Mouse (Mus musculus) neural tube, embryonic 11.5 days (tissue): ENCODE measurements around the gene Myh15. TPM values are rescaled to one million over a fixed set of nuclear protein-coding genes. Genes with fewer than 3 reads are reported as not detected.
A peak's percentile ranks its signal among the peaks of the same experiment; 100 is the strongest.

ENCODE experiments used
- ATAC-seq: fragments of 200-750 bp; cut with Nextera tagmentation; 2 replicates; pipeline ENCODE4 v1.8.0; 2017; ENCODE audit warnings: moderate number of reproducible peaks, mild to moderate bottlenecking, moderate TSS enrichment, moderate library complexity; ENCODE audit not compliant: insufficient read depth, low FRiP score, low TSS enrichment
- DNase-seq: peaks from one replicate; pipeline ENCODE4 v3.0.0-alpha.2; 2015; ENCODE audit warnings: low spot score
- H3K27ac ChIP-seq: fragments of 300-500 bp; sonication (generic); 2 replicates; pipeline ENCODE4 v1.5.1; 2014; ENCODE audit warnings: low read depth, mild to moderate bottlenecking, low read length
- H3K27me3 ChIP-seq: fragments of 300-500 bp; sonication (generic); 2 replicates; pipeline ENCODE4 v1.6.1; 2014; ENCODE audit warnings: mild to moderate bottlenecking, low read length, mixed read lengths; ENCODE audit not compliant: control insufficient read depth, insufficient read depth
- H3K36me3 ChIP-seq: fragments of 300-500 bp; sonication (generic); 2 replicates; pipeline ENCODE4 v1.6.1; 2014; ENCODE audit warnings: mild to moderate bottlenecking, low read length, moderate library complexity, mixed read lengths; ENCODE audit not compliant: control insufficient read depth, insufficient read depth
- H3K4me1 ChIP-seq: fragments of 300-500 bp; sonication (generic); 2 replicates; pipeline ENCODE4 v1.6.1; 2014; ENCODE audit warnings: low read length, mixed read lengths; ENCODE audit not compliant: control insufficient read depth, insufficient read depth
- H3K4me2 ChIP-seq: fragments of 300-500 bp; sonication (generic); 2 replicates; pipeline ENCODE4 v1.6.1; 2014; ENCODE audit warnings: low read depth, mild to moderate bottlenecking, moderate library complexity
- H3K4me3 ChIP-seq: fragments of 300-500 bp; sonication (generic); 2 replicates; pipeline ENCODE4 v1.5.1; 2014; ENCODE audit warnings: low read depth, low read length
- H3K9ac ChIP-seq: fragments of 300-500 bp; sonication (generic); 2 replicates; pipeline ENCODE4 v1.6.1; 2014; ENCODE audit warnings: mild to moderate bottlenecking, low read length
- H3K9me3 ChIP-seq: fragments of 300-500 bp; sonication (generic); 2 replicates; pipeline ENCODE4 v1.6.1; 2016; ENCODE audit warnings: low read length; ENCODE audit not compliant: control insufficient read depth
- WGBS: fragments of 180-500 bp; shearing (Covaris S2); extraction: QIAGEN DNeasy Blood & Tissue Kit; methylation state at CpG from one replicate; pipeline ENCODE4 v1.1.7; 2014; 5-methylcytosine and 5-hydroxymethylcytosine counted together
- polyA plus RNA-seq: library from polyadenylated mRNA; unstranded; fragments of >200 nt; fragmentation: Nextera tagmentation; extraction: Ambion mirVana; gene quantifications from 2 replicates; pipeline ENCODE4 v1.2.1, GENCODE M21; 2014

The Myh15 gene
- polyA plus RNA-seq, 1 experiment from 2014 or later = not detected

GRCm38 (mm10) chr16:49128015-49128414 lies 70.7 kb downstream of the Myh15 start:
- Histone ChIP-seq H3K9ac (no peak overlapping the region), H3K36me3 (no peaks in the 10 kb centered on the region), H3K27ac (no peak overlapping the region), H3K4me1 (no peaks in the 10 kb centered on the region), H3K4me2 (no peak overlapping the region), H3K4me3 (no peak overlapping the region), H3K27me3 (no peaks in the 10 kb centered on the region), H3K9me3 (no peaks in the 10 kb centered on the region)
- no peak for ATAC-seq
- no peak for DNase-seq
- WGBS = 20% methylated on average over 1 of the region's 1 CpGs

DNA sequence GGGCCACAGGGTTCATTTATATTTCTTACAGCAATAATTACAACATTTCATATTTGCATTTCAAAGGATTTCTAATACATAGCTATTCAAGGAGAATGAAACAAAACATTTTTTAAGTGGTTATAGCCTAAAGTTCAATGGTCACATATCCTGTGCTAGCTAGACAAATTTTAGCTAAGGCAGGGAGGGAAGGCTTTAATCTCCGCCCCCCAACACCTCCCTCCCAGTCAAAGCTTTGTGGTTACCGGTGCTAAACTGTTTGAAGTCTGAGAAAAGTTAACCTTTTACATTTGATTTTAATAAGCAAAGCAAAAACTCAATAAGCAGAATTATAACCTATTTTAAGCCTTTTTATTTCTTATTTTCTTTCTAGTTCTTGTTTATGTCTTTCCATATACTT lies 98.9 kb downstream of the Myh15 start:
- H3K27me3 ChIP-seq = no peaks in the 10 kb centered on the region
- no peaks in the 10 kb centered on the region for H3K4me1 ChIP-seq

DNA sequence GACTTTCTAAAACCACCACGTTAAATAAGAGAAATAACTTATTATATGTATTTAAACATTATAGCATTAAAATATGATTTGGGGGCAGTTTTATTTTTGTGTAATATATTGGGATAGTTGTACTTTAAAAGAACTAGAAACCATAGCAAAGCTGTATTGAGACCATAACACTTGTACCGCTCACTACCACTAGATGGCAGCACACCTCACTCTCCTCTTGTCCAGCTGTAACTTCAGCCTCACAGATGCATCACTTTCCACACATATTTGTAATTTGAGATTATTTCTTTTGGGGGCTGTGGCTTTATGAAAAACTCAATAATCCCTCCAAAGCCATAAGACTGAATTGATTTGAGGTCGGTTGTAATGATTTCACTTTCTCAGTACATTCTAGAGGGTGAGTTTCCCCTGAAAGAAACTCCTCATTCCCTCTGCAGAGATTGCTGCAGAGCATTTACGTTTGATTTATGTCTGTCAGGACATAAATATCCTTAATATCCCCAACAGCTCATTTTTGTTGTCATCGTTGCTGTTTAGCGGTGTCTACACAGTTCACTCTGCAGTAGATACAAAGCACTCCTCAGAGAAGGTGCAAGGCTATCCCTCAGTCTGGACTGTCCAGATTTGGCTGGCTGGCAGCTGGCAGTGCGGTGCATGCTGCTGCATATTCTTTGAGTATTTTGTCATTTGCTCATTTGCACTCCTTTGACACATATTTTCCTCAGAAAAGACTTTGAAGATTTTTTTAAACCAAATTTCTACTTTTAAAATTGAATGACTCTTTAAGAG lies 107.3 kb downstream of the Myh15 start:
- Histone ChIP-seq H3K4me3 (no peak overlapping the region), H3K27me3 (no peaks in the 10 kb centered on the region), H3K4me2 (no peak overlapping the region), H3K9ac (no peak overlapping the region), H3K27ac (no peak overlapping the region), H3K9me3 (no peaks in the 10 kb centered on the region), H3K4me1 (no peaks in the 10 kb centered on the region), H3K36me3 (no peaks in the 10 kb centered on the region)
- WGBS = 39% methylated on average over 7 of the region's 7 CpGs
- ATAC-seq = peak; percentile 76
- peak; percentile 63 for DNase-seq

More for the DNA sequence above, 98.9 kb downstream of the Myh15 start:
- no peaks in the 10 kb centered on the region for H3K36me3 ChIP-seq
- H3K4me2 ChIP-seq = no peak overlapping the region
- H3K9ac ChIP-seq = no peak overlapping the region
- no peak overlapping the region for H3K4me3 ChIP-seq
- H3K27ac ChIP-seq = no peak overlapping the region
- ATAC-seq = no peak
- DNase-seq = no peak
- no peaks in the 10 kb centered on the region for H3K9me3 ChIP-seq
- 81% methylated on average over 2 of the region's 2 CpGs for WGBS

GRCm38 (mm10) chr16:49165728-49166127 lies 108.4 kb downstream of the Myh15 start:
- Histone ChIP-seq H3K9me3 (no peaks in the 10 kb centered on the region), H3K36me3 (no peaks in the 10 kb centered on the region), H3K4me3 (no peak overlapping the region), H3K27ac (no peak overlapping the region), H3K9ac (no peak overlapping the region), H3K27me3 (no peaks in the 10 kb centered on the region), H3K4me2 (no peak overlapping the region), H3K4me1 (no peaks in the 10 kb centered on the region)
- ATAC-seq (no peak), DNase-seq (no peak)
- 87% methylated on average over 11 of the region's 11 CpGs for WGBS

GRCm38 (mm10) chr16:49167325-49167724 lies 110.0 kb downstream of the Myh15 start:
- H3K27me3 ChIP-seq = no peaks in the 10 kb centered on the region
- no peak overlapping the region for H3K9ac ChIP-seq
- no peak overlapping the region for H3K4me2 ChIP-seq
- H3K4me3 ChIP-seq = no peak overlapping the region
- no peaks in the 10 kb centered on the region for H3K36me3 ChIP-seq
- no peak for ATAC-seq
- H3K9me3 ChIP-seq = no peaks in the 10 kb centered on the region
- DNase-seq = no peak
- 93% methylated on average over 12 of the region's 12 CpGs for WGBS
- no peaks in the 10 kb centered on the region for H3K4me1 ChIP-seq
- no peak overlapping the region for H3K27ac ChIP-seq

DNA sequence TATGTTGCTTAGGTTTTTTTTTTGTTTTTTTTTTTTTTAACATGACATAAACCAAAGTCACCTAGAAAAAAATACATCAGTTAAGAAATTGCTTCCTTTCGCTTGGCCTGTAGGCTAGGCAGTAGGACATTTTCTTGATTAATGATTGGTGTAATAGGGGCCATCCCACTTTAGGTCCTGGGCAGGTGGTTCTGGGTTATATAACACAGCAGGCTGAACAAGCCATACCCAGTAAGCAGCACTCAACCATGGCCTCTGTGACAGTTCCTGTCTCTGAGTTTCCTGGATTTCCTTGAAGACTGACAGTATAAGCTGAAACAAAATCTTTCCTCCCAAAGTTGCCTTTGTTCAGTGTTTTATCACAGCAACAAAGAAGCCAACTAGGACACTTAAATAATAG lies 117.8 kb downstream of the Myh15 start:
- Histone ChIP-seq H3K36me3 (no peaks in the 10 kb centered on the region), H3K9me3 (no peaks in the 10 kb centered on the region), H3K9ac (no peak overlapping the region), H3K27ac (no peak overlapping the region), H3K4me1 (no peaks in the 10 kb centered on the region; the same call in 1 of the 2 replicates), H3K4me3 (no peak overlapping the region), H3K27me3 (no peaks in the 10 kb centered on the region), H3K4me2 (no peak overlapping the region)
- no peak for ATAC-seq
- 79% methylated on average over 1 of the region's 1 CpGs for WGBS
- DNase-seq = no peak

DNA sequence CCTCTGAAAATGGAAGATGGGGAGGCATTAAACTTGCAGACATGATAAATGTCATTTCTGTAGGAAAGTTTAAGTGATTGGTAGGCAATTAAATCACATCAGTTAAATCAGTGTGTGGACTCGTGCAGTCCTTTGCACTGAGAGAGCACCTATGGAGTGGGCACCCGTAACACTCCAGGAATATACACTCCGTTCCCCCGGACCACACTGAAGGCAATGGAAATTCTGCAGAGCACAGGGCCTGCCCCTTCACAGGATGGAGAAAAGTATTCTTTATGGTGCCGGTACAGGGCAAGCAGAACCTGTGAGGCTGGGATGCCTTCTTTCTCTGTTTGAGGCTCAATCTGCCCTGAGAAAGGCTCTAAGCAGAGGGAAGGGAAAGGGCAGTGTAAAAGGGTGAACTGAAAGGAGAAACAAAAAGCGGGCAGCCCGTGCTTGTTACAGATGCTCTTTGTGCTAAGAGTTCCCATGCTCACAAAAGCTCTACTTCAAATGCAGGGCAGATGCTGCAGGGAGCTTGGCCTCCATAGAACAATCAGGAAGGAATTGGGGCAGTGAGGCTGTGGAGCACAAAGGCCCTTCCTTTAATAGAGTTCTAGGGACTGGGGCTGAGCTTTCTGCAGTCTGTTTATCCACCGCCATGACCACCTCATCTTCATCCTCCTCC lies 118.6 kb downstream of the Myh15 start:
- no peaks in the 10 kb centered on the region for H3K36me3 ChIP-seq
- no peaks in the 10 kb centered on the region for H3K27me3 ChIP-seq
- H3K4me2 ChIP-seq = no peak overlapping the region
- H3K27ac ChIP-seq = no peak overlapping the region
- WGBS = 72% methylated on average over 8 of the region's 8 CpGs
- H3K9ac ChIP-seq = no peak overlapping the region
- peak; percentile 41; the same call in 1 of the 2 replicates for ATAC-seq
- no peak overlapping the region for H3K4me3 ChIP-seq
- H3K4me1 ChIP-seq = no peaks in the 10 kb centered on the region; the same call in 1 of the 2 replicates
- DNase-seq = peak; percentile 15
- H3K9me3 ChIP-seq = no peaks in the 10 kb centered on the region

DNA sequence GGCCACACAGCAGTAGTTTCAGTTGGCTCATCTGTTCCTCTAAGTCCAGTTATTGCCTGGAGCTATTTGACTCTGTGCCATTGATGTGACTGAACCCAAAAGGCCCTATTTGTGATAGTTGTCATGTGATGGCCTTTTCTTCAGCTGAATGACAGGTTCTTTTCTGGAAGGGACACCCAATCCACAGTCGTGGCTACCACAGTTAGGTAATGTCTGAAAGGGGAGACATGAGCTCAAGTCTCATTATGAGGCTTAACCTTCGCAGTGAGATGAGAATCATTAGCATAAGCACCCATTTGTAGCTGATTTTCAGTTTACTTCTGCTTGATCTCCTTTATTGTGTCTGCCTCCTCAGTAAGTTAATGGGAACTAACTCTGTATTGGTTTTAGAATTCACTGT lies 136.2 kb downstream of the Myh15 start:
- 58% methylated on average over 2 of the region's 2 CpGs for WGBS
- no peak for DNase-seq

DNA sequence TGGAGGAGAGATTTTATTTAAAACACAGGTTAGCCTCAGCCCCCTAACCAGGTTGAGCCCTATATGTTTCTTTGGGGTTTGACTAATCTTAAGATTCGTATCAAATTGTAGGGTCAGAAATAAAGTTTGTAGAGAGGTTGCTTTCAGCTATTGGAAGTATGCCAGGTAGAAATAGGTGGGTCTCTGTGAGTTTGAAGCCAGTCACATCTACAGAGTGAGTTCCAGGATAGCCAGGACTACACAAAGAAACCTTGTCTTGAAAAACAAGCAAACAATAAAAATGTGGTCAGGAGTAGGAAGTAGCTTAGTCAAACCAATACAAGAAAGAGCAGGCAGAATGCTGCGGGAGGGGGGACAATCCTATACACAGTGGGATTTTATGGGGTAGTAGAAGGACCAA lies 136.7 kb downstream of the Myh15 start:
- H3K36me3 ChIP-seq = no peaks in the 10 kb centered on the region
- DNase-seq = no peak
- H3K27ac ChIP-seq = no peak overlapping the region
- no peaks in the 10 kb centered on the region for H3K27me3 ChIP-seq
- no peak overlapping the region for H3K4me3 ChIP-seq
- ATAC-seq = no peak
- H3K9ac ChIP-seq = no peak overlapping the region
- H3K4me2 ChIP-seq = no peak overlapping the region
- no peaks in the 10 kb centered on the region for H3K4me1 ChIP-seq
- H3K9me3 ChIP-seq = no peaks in the 10 kb centered on the region
- WGBS = 83% methylated on average over 2 of the region's 2 CpGs

More for the DNA sequence above, 136.2 kb downstream of the Myh15 start:
- ATAC-seq = no peak
- Histone ChIP-seq H3K4me3 (no peak overlapping the region), H3K9me3 (no peaks in the 10 kb centered on the region), H3K36me3 (no peaks in the 10 kb centered on the region), H3K4me1 (no peaks in the 10 kb centered on the region), H3K27me3 (no peaks in the 10 kb centered on the region), H3K4me2 (no peak overlapping the region), H3K27ac (no peak overlapping the region), H3K9ac (no peak overlapping the region)
